Mouse (Mus musculus) CH12.LX (cell line): ENCODE data around the gene Entpd3. TPM values are rescaled to one million over a fixed set of nuclear protein-coding genes. Genes with fewer than 3 reads are reported as not detected.

Experiments
- DNase-seq: peaks from one replicate; pipeline ENCODE4 v3.0.0-alpha.2; 2013; ENCODE audit errors: extremely low read depth
- H3K27ac ChIP-seq: 2 replicates; pipeline ENCODE4 v1.5.1; 2012; ENCODE audit warnings: low read depth, mild to moderate bottlenecking, control low read depth, moderate library complexity; ENCODE audit not compliant: insufficient read depth
- H3K27me3 ChIP-seq: replicated peaks from 2 replicates; pipeline ENCODE3; 2012; ENCODE audit warnings: inconsistent platforms
- H3K36me3 ChIP-seq, 2 experiments: replicated peaks in 1 of 2; 2 replicates each; pipeline versions ENCODE3 to v1.6.1; 2012; ENCODE audit warnings: inconsistent platforms in 1 of 2, low read length in 1 of 2, mild to moderate bottlenecking in 1 of 2, mixed read lengths in 1 of 2, moderate library complexity in 1 of 2; ENCODE audit not compliant: control insufficient read depth in 1 of 2, insufficient read depth in 1 of 2
- H3K4me1 ChIP-seq, 2 experiments: 2 replicates each; pipeline ENCODE4 v1.6.1; 2012; ENCODE audit warnings: inconsistent platforms in 1 of 2, moderate library complexity in 1 of 2; ENCODE audit not compliant: insufficient read depth in 2 of 2, control insufficient read depth in 1 of 2
- H3K4me2 ChIP-seq: 2 replicates; pipeline ENCODE4 v1.6.1; 2012; ENCODE audit warnings: low read depth, mild to moderate bottlenecking, control low read depth; ENCODE audit not compliant: poor library complexity, insufficient read depth, severe bottlenecking
- H3K4me3 ChIP-seq, 3 experiments: fragments of 150-350 bp in 1 of 3; sonication (generic) in 1 of 3; replicated peaks in 1 of 3; 2 replicates each; pipeline versions ENCODE3 to v1.5.1; 2011 to 2012; ENCODE audit warnings: low read depth in 2 of 3, low read length in 2 of 3, mild to moderate bottlenecking in 2 of 3, moderate library complexity in 2 of 3, control low read depth in 1 of 3, improper control_type of control experiment in 1 of 3, inconsistent platforms in 1 of 3, mixed read lengths in 1 of 3; ENCODE audit not compliant: poor library complexity in 1 of 3
- H3K79me2 ChIP-seq: replicated peaks from 2 replicates; pipeline ENCODE4 v1.6.1; 2012; ENCODE audit warnings: mild to moderate bottlenecking, moderate library complexity; ENCODE audit not compliant: control insufficient read depth, poor library complexity, insufficient read depth, severe bottlenecking; ENCODE audit errors: extremely low read depth
- H3K9ac ChIP-seq: 2 replicates; pipeline ENCODE4 v1.6.1; 2012; ENCODE audit warnings: low read depth, mild to moderate bottlenecking, control low read depth, moderate library complexity; ENCODE audit not compliant: insufficient read depth
- H3K9me3 ChIP-seq: replicated peaks from 2 replicates; pipeline ENCODE3; 2012; ENCODE audit warnings: low read length, inconsistent platforms, mixed read lengths
- BHLHE40 ChIP-seq: IDR thresholded peaks from 2 replicates; pipeline ENCODE4 v1.6.1; 2011; ENCODE audit warnings: mild to moderate bottlenecking, low read depth, low read length, improper control_type of control experiment
- CHD1 ChIP-seq: IDR thresholded peaks from 2 replicates; pipeline ENCODE4 v1.6.1; 2012; ENCODE audit warnings: low read depth, low read length, improper control_type of control experiment, inconsistent platforms
- CTCF ChIP-seq, 2 experiments: IDR thresholded peaks in 1 of 2; conservative IDR thresholded peaks in 1 of 2; 2 replicates each; pipeline ENCODE4 v1.5.1; 2011 to 2012; ENCODE audit warnings: low read depth in 2 of 2, low read length in 2 of 2, improper control_type of control experiment in 1 of 2, inconsistent platforms in 1 of 2, mild to moderate bottlenecking in 1 of 2, moderate library complexity in 1 of 2
- GABPA ChIP-seq: IDR thresholded peaks from 2 replicates; pipeline ENCODE4 v1.6.1; 2012; ENCODE audit warnings: low read depth, low read length, improper control_type of control experiment, inconsistent platforms; ENCODE audit not compliant: insufficient replicate concordance
- JUND ChIP-seq: conservative IDR thresholded peaks from 2 replicates; pipeline ENCODE4 v1.6.1; 2011; ENCODE audit warnings: low read depth, low read length, improper control_type of control experiment
- KAT2A ChIP-seq: IDR thresholded peaks from 2 replicates; pipeline ENCODE4 v1.6.1; 2012; ENCODE audit warnings: low read length, improper control_type of control experiment, inconsistent platforms; ENCODE audit not compliant: insufficient replicate concordance
- MEF2A ChIP-seq: IDR thresholded peaks from 2 replicates; pipeline ENCODE4 v1.6.1; 2014; ENCODE audit warnings: low read depth, mild to moderate bottlenecking, inconsistent platforms, low read length, improper control_type of control experiment, borderline replicate concordance
- POLR2AphosphoS2 ChIP-seq: IDR thresholded peaks from 2 replicates; pipeline ENCODE4 v1.6.1; 2011; ENCODE audit warnings: low read depth, low read length, improper control_type of control experiment
- RAD21 ChIP-seq: IDR thresholded peaks from 2 replicates; pipeline ENCODE4 v1.6.1; 2011; ENCODE audit warnings: low read depth, mild to moderate bottlenecking, low read length, improper control_type of control experiment, moderate library complexity
- SMC3 ChIP-seq: IDR thresholded peaks from 2 replicates; pipeline ENCODE4 v1.6.1; 2011; ENCODE audit warnings: low read depth, low read length, improper control_type of control experiment
- TCF12 ChIP-seq: IDR thresholded peaks from 2 replicates; pipeline ENCODE4 v1.6.1; 2014; ENCODE audit warnings: low read depth, mild to moderate bottlenecking, inconsistent platforms, low read length, improper control_type of control experiment
- USF1 ChIP-seq: IDR thresholded peaks from 2 replicates; pipeline ENCODE4 v1.6.1; 2014; ENCODE audit warnings: low read depth, mild to moderate bottlenecking, inconsistent platforms, low read length, improper control_type of control experiment
- USF2 ChIP-seq: conservative IDR thresholded peaks from 2 replicates; pipeline ENCODE4 v1.6.1; 2011; ENCODE audit warnings: low read depth, low read length, improper control_type of control experiment
- ZC3H11A ChIP-seq: IDR thresholded peaks from 2 replicates; pipeline ENCODE4 v1.6.1; 2012; ENCODE audit warnings: low read depth, mild to moderate bottlenecking, inconsistent platforms, low read length, improper control_type of control experiment
- ZNF384 ChIP-seq: IDR thresholded peaks from 2 replicates; pipeline ENCODE4 v1.6.1; 2012; ENCODE audit warnings: low read depth, low read length, improper control_type of control experiment, inconsistent platforms
- dilution Hi-C: fragments of 300-500 bp; cut with MboI; formaldehyde crosslinking; loops from 2 replicates; pipeline ENCODE4 v1.14.3; 2020; ENCODE audit warnings: low sequenced_read_pairs; ENCODE audit not compliant: extremely low pct_unique_long_range_greater_than_20kb, extremely low pct_ligation_motif_present
- in situ Hi-C: fragments of 300-500 bp; cut with MboI; formaldehyde crosslinking; loops from 3 replicates; pipeline ENCODE4 v1.14.3; 2019; ENCODE audit warnings: low sequenced_read_pairs, low pct_ligation_motif_present, low pct_unique_long_range_greater_than_20kb, mixed read lengths
- polyA plus RNA-seq: library from polyadenylated mRNA; unstranded; fragments of >175 nt; gene quantifications from 2 replicates; pipeline ENCODE4 v1.2.1, GENCODE M21; 2012; ENCODE audit warnings: low read depth; ENCODE audit not compliant: insufficient read length
- total RNA-seq, 2 experiments: library from RNA; depleted of rRNA; stranded (reverse); fragments of 300-350 nt in 1 of 2; fragments of >200 nt in 1 of 2; gene quantifications; 2 replicates each; pipeline ENCODE4 v1.2.3; 2012 to 2014

Gene Entpd3
- total RNA-seq (2012; rRNA removed): 0.04 TPM in 1 of 2 replicates, not detected in the other
- total RNA-seq (2014; rRNA removed): not detected in 2 replicates
- not detected in 2 replicates for polyA plus RNA-seq

DNA sequence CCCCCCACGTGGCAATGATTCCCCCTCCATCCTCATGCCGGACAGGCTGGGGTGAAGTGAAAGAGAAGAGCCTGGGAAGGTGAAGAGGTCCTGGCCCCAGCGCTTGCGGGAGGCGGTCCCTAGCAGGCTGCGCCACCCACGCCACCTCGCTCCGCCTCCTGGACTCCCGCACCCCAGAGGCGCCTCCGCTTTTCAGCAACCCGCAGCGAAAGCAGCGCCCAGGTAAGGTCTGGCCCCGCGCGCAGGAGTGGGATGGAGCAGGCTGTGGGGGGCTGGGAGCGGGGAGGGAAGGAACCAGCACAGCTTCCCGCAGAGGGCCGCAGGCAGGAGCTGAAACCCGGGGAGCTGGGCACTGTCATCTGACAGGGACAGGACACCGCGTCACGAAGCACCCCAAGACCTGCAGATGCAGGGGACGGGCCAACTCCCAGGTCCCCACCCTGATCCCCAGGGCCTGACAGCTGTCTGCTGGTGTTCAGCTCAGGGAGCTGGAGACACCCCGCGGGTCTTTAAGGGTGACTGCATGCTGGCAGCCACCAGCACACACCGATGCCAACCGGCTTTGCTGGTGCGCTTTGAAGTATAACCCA lies at the start of gene Entpd3:
Gene Entpd3 (plus strand): TSS at position 157 of the 590 bp plus-strand sequence.
- Histone ChIP-seq H3K27me3 (no peaks in the 10 kb centered on the region), H3K9me3 (no peaks in the 10 kb centered on the region), H3K4me3 (peak within 1 kb of the TSS in 1 of 3 experiments; percentile 21), H3K79me2 (no peaks in the 10 kb centered on the region), H3K36me3 (no peaks in the 10 kb centered on the region), H3K27ac (no peak within 1 kb of the TSS), H3K4me1 (peaks cover 5 to 20% of the 10 kb centered on the region in 2 experiments; a peak in 1 of 4 replicates), H3K4me2 (peak within 1 kb of the TSS; percentile 90)
- DNase-seq: no peak
- dilution Hi-C loops: no loop called here
- no peak for TF ChIP-seq ZC3H11A
- no peak for TF ChIP-seq MEF2A
- no peak for TF ChIP-seq GABPA
- no peak for TF ChIP-seq CHD1
- TF ChIP-seq POLR2AphosphoS2: no peak
- TF ChIP-seq, all 38 proteins: peak for 0
- no peak within 1 kb of the TSS for H3K9ac ChIP-seq
- in situ Hi-C loops: no loop called here

GRCm38 (mm10) chr9:120491509-120491908 lies 48.1 kb upstream of the Entpd3 start:
- H3K36me3 ChIP-seq: peaks cover 22 to 28% of the 10 kb centered on the region in 2 experiments
- in situ Hi-C loops: no loop called here
- no peak overlapping the region for H3K9ac ChIP-seq
- TF ChIP-seq ZNF384 (no peak), RAD21 (peak; percentile 23), JUND (no peak), USF2 (no peak), SMC3 (peak; percentile 27; the same call in 1 of the 2 replicates), CTCF (conservative IDR thresholded peaks at IDR 0.05 in 1 of 2, IDR thresholded peaks at IDR 0.05 in 1 of 2; ENCODE audit: low read depth in 2 of 2, low read length in 2 of 2) (peak in 1 of 2 experiments; percentile 48; a peak in 2 of 4 replicates), BHLHE40 (no peak), KAT2A (no peak), USF1 (no peak), TCF12 (no peak)
- DNase-seq: peak; percentile 12
- H3K4me3 ChIP-seq: peak overlapping the region in 1 of 3 experiments; percentile 74
- H3K4me1 ChIP-seq: peaks cover 0 to 13% of the 10 kb centered on the region in 2 experiments; a peak in 3 of 4 replicates
- H3K27me3 ChIP-seq: peaks cover 11% of the 10 kb centered on the region
- no peak overlapping the region for H3K27ac ChIP-seq
- no peaks in the 10 kb centered on the region for H3K9me3 ChIP-seq
- no peaks in the 10 kb centered on the region; the same call in 1 of the 2 replicates for H3K79me2 ChIP-seq
- dilution Hi-C loops: no loop called here
- no peak overlapping the region for H3K4me2 ChIP-seq
